Mouse (Mus musculus) E14TG2a.4 (cell line): ENCODE data around the gene Luzp1.

ENCODE experiments used
- H3K27me3 ChIP-seq: 2 replicates; pipeline ENCODE4 v1.6.1; 2014; ENCODE audit warnings: low read length, control low read depth; ENCODE audit not compliant: insufficient read depth
- H3K36me3 ChIP-seq: 2 replicates; pipeline ENCODE4 v1.6.1; 2014; ENCODE audit warnings: low read length, control low read depth; ENCODE audit not compliant: insufficient read depth
- H3K4me1 ChIP-seq: replicated peaks from 2 replicates; pipeline ENCODE4 v1.6.1; 2014; ENCODE audit warnings: low read depth, low read length, control low read depth
- H3K4me3 ChIP-seq: replicated peaks from 2 replicates; pipeline ENCODE4 v1.5.1; 2014; ENCODE audit warnings: mild to moderate bottlenecking, low read length
- H3K9me3 ChIP-seq: 2 replicates; pipeline ENCODE4 v1.6.1; 2014; ENCODE audit warnings: low read length, control low read depth
- CTCF ChIP-seq: conservative IDR thresholded peaks from 2 replicates; pipeline ENCODE4 v1.5.1; 2014; ENCODE audit warnings: low read length
- NANOG ChIP-seq: IDR thresholded peaks from 2 replicates; pipeline ENCODE4 v1.6.1; 2014; ENCODE audit warnings: borderline replicate concordance, low read length, mixed read lengths
- POU5F1 ChIP-seq: IDR thresholded peaks from 2 replicates; pipeline ENCODE4 v1.6.1; 2014; ENCODE audit warnings: low read length, borderline replicate concordance

The Luzp1 gene

GRCm38 (mm10) chr4:136469371-136469903 is at the start of gene Luzp1:
Gene Luzp1 (plus strand): TSS chr4:136469761.
- Histone ChIP-seq H3K4me1 (peaks cover 71% of the 10 kb centered on the region), H3K36me3 (peaks cover 8% of the 10 kb centered on the region; the same call in 1 of the 2 replicates), H3K9me3 (no peaks in the 10 kb centered on the region), H3K27me3 (no peaks in the 10 kb centered on the region), H3K4me3 (peak within 1 kb of the TSS; percentile 92)
- no peak for TF ChIP-seq CTCF
- no peak for TF ChIP-seq NANOG

GRCm38 (mm10) chr4:136423224-136423623 is 46.3 kb upstream of the Luzp1 start, which contains the start of gene Htr1d:
Gene Htr1d (plus strand): TSS chr4:136423524.
- peaks cover 33% of the 10 kb centered on the region for H3K4me1 ChIP-seq
- peak within 1 kb of the TSS; percentile 82 for H3K4me3 ChIP-seq
- no peaks in the 10 kb centered on the region for H3K9me3 ChIP-seq
- no peaks in the 10 kb centered on the region for H3K36me3 ChIP-seq
- H3K27me3 ChIP-seq = peaks cover 82% of the 10 kb centered on the region
- TF ChIP-seq NANOG (no peak), POU5F1 (no peak), CTCF (no peak)

GRCm38 (mm10) chr4:136424120-136424999 is 45.2 kb upstream of the Luzp1 start:
- Histone ChIP-seq H3K4me1 (peaks cover 22% of the 10 kb centered on the region), H3K27me3 (peaks cover 91% of the 10 kb centered on the region), H3K36me3 (no peaks in the 10 kb centered on the region), H3K9me3 (no peaks in the 10 kb centered on the region), H3K4me3 (peak overlapping the region; percentile 82)
- no peak for TF ChIP-seq NANOG
- TF ChIP-seq CTCF = no peak
- no peak for TF ChIP-seq POU5F1

GRCm38 (mm10) chr4:136425000-136425288 is 44.6 kb upstream of the Luzp1 start:
- peaks cover 91% of the 10 kb centered on the region for H3K27me3 ChIP-seq
- TF ChIP-seq CTCF (peak; percentile 40), NANOG (no peak)
- H3K4me1 ChIP-seq = peaks cover 23% of the 10 kb centered on the region; the same call in 1 of the 2 replicates
- H3K9me3 ChIP-seq = no peaks in the 10 kb centered on the region
- H3K4me3 ChIP-seq = peak overlapping the region; percentile 82
- no peaks in the 10 kb centered on the region for H3K36me3 ChIP-seq

GRCm38 (mm10) chr4:136430609-136431375 is 38.8 kb upstream of the Luzp1 start:
- Histone ChIP-seq H3K27me3 (peaks cover 42% of the 10 kb centered on the region), H3K4me1 (peaks cover 29% of the 10 kb centered on the region), H3K4me3 (no peak overlapping the region), H3K9me3 (no peaks in the 10 kb centered on the region), H3K36me3 (no peaks in the 10 kb centered on the region)
- TF ChIP-seq POU5F1 (no peak), NANOG (no peak), CTCF (no peak)

GRCm38 (mm10) chr4:136431376-136431693 is 38.2 kb upstream of the Luzp1 start:
- Histone ChIP-seq H3K4me1 (peaks cover 35% of the 10 kb centered on the region), H3K27me3 (peaks cover 37% of the 10 kb centered on the region), H3K4me3 (no peak overlapping the region), H3K9me3 (no peaks in the 10 kb centered on the region), H3K36me3 (no peaks in the 10 kb centered on the region)
- TF ChIP-seq CTCF = peak; percentile 70
- no peak for TF ChIP-seq NANOG

- no peak for TF ChIP-seq POU5F1
- no peak for TF ChIP-seq NANOG
- no peak for TF ChIP-seq CTCF
- Histone ChIP-seq H3K9me3 (no peaks in the 10 kb centered on the region), H3K4me1 (peaks cover 49% of the 10 kb centered on the region), H3K36me3 (no peaks in the 10 kb centered on the region), H3K4me3 (no peak overlapping the region), H3K27me3 (peaks cover 15% of the 10 kb centered on the region)
Observed at GRCm38 (mm10) chr4:136434029-136434428, 35.5 kb upstream of the Luzp1 start.

- TF ChIP-seq NANOG = no peak
- TF ChIP-seq CTCF = no peak
- TF ChIP-seq POU5F1 = no peak
- H3K9me3 ChIP-seq = no peaks in the 10 kb centered on the region
- H3K4me1 ChIP-seq = peaks cover 46% of the 10 kb centered on the region
- no peak overlapping the region for H3K4me3 ChIP-seq
- no peaks in the 10 kb centered on the region for H3K36me3 ChIP-seq
- H3K27me3 ChIP-seq = no peaks in the 10 kb centered on the region
Observed at GRCm38 (mm10) chr4:136439106-136439505, 30.5 kb upstream of the Luzp1 start.
